Comparison of ENCODE assay signal across 21 mouse cellular contexts in genomic region chr6:21418246-21418645, GRCm38 (mm10).
A peak's percentile ranks its signal among the peaks of the same experiment; 100 is the strongest.
DNase-seq lines count a peak whose midpoint lies in the region; ATAC-seq and TF ChIP-seq lines count a peak whose summit lies in the region.
"Had no signal": no experiment of that assay in that cellular context is flagged by ENCODE, and none has a peak within 500 bp of the region (broad histone marks: within the 10 kb centered on the region; RNA-seq: fewer than 3 reads in every experiment).

No protein-coding gene starts in this region.

- H3K9ac ChIP-seq in intestine, postnatal 0 days (ENCODE audit: low read depth, low read length) = no peak overlapping the region
- H3K9ac ChIP-seq: embryonic facial prominence, embryonic 15.5 days; forebrain, embryonic 12.5 days; heart, embryonic 12.5 days; hindbrain, embryonic 15.5 days; limb, embryonic 13.5 days had no signal

- no peak for ATAC-seq in intestine, postnatal 0 days

- H3K27ac ChIP-seq in intestine, postnatal 0 days (ENCODE audit: low read depth, low read length) = no peak overlapping the region
- H3K27ac ChIP-seq: embryonic facial prominence, embryonic 15.5 days; forebrain, embryonic 12.5 days; hindbrain, embryonic 15.5 days; kidney, postnatal 0 days; limb, embryonic 13.5 days had no signal

- no peak overlapping the region for H3K4me2 ChIP-seq in intestine, postnatal 0 days (replicated peaks; ENCODE audit: low read depth)
- H3K4me2 ChIP-seq: embryonic facial prominence, embryonic 15.5 days; forebrain, embryonic 12.5 days; heart, embryonic 12.5 days; hindbrain, embryonic 15.5 days; limb, embryonic 13.5 days had no signal

- no peaks in the 10 kb centered on the region for H3K36me3 ChIP-seq in intestine, postnatal 0 days (ENCODE audit: control insufficient read depth, insufficient read depth)
- H3K36me3 ChIP-seq: embryonic facial prominence, embryonic 15.5 days; forebrain, embryonic 12.5 days; G1E; heart, embryonic 12.5 days; hindbrain, embryonic 15.5 days; limb, embryonic 13.5 days had no signal

- H3K27me3 ChIP-seq in intestine, postnatal 0 days (replicated peaks; ENCODE audit: control insufficient read depth, insufficient read depth, low read length) = no peaks in the 10 kb centered on the region
- H3K27me3 ChIP-seq: embryonic facial prominence, embryonic 15.5 days; forebrain, embryonic 12.5 days; heart, embryonic 12.5 days; hindbrain, embryonic 15.5 days; limb, embryonic 13.5 days had no signal

- H3K4me1 ChIP-seq in intestine, postnatal 0 days (replicated peaks; ENCODE audit: control insufficient read depth, insufficient read depth, low read length) = no peaks in the 10 kb centered on the region
- H3K4me1 ChIP-seq: embryonic facial prominence, embryonic 15.5 days; forebrain, embryonic 12.5 days; heart, embryonic 12.5 days; hindbrain, embryonic 15.5 days; limb, embryonic 13.5 days had no signal

- WGBS in intestine, postnatal 0 days = 84% methylated on average over 6 of the region's 6 CpGs

- peak; percentile 62 for DNase-seq in right cerebral cortex, adult 18-20 months
- DNase-seq in right cerebral cortex, postnatal 14 days = no peak
- DNase-seq in left cerebral cortex, adult 18-20 months (ENCODE audit: low spot score in 2 of 2) = peak; percentile 31 to 48
- DNase-seq in right cerebral cortex, adult 2 months (ENCODE audit: low spot score in 2 of 2) = peak; percentile 43 to 50
- DNase-seq in heart, adult 8-10 months (ENCODE audit: low spot score) = no peak
- no peak for DNase-seq in kidney, postnatal 14 days
- DNase-seq: cerebellum, postnatal 14 days; embryo, embryonic 11 days; gastrocnemius, postnatal 36 days; heart, postnatal 36 days; kidney, adult 11 months; lung, postnatal 10 days; thymus, adult 2 months had no signal

- H3K4me3 ChIP-seq in intestine, postnatal 0 days (ENCODE audit: low read depth, low read length) = no peak overlapping the region
- H3K4me3 ChIP-seq: embryonic facial prominence, embryonic 15.5 days; forebrain, embryonic 12.5 days; heart, embryonic 12.5 days; hindbrain, embryonic 15.5 days; limb, embryonic 13.5 days had no signal

- no peak for TF ChIP-seq CTCF in intestine, postnatal 0 days (IDR thresholded peaks at IDR 0.05; ENCODE audit: low read depth)

- H3K9me3 ChIP-seq in intestine, postnatal 0 days (ENCODE audit: control insufficient read depth) = no peaks in the 10 kb centered on the region
- H3K9me3 ChIP-seq: embryonic facial prominence, embryonic 15.5 days; forebrain, embryonic 12.5 days; G1E; heart, embryonic 12.5 days; hindbrain, embryonic 15.5 days; limb, embryonic 13.5 days had no signal

Comparison
In these comparisons a context has a peak if more than half of its experiments do, and no peak if none do; other contexts are left out.
1. DNase-seq: peak in right cerebral cortex, adult 18-20 months (single experiment), left cerebral cortex, adult 18-20 months (2 of 2) and right cerebral cortex, adult 2 months (2 of 2); none in right cerebral cortex, postnatal 14 days (single experiment), heart, adult 8-10 months (single experiment) and kidney, postnatal 14 days (single experiment).